Mouse (Mus musculus): ENCODE results near the gene Bysl. TPM values are rescaled to one million over a fixed set of nuclear protein-coding genes. Genes with fewer than 3 reads are reported as not detected.

Gene Bysl
- polyA plus RNA-seq, 1 experiment from 2014 or later = 24.5 TPM

GRCm38 (mm10) chr17:47559726-47560125, 51.6 kb downstream of the Bysl start:
- Histone ChIP-seq H3K9me3 (ENCODE audit: low read length) (no peaks in the 10 kb centered on the region), H3K27ac (ENCODE audit: low read length) (no peak overlapping the region), H3K4me1 (ENCODE audit: insufficient read depth, low read length) (no peaks in the 10 kb centered on the region), H3K4me3 (ENCODE audit: low read length) (no peak overlapping the region), H3K36me3 (ENCODE audit: insufficient read depth, low read length) (no peaks in the 10 kb centered on the region), H3K4me2 (replicated peaks; ENCODE audit: low read depth, low read length) (no peak overlapping the region), H3K27me3 (ENCODE audit: insufficient read depth, low read length) (no peaks in the 10 kb centered on the region), H3K9ac (replicated peaks; ENCODE audit: low read length) (no peak overlapping the region)
- 68% methylated on average over 6 of the region's 6 CpGs for WGBS
- ATAC-seq (ENCODE audit: low FRiP score, low TSS enrichment) = no peak

- H3K9ac ChIP-seq (replicated peaks; ENCODE audit: low read length) = no peak overlapping the region
- H3K4me2 ChIP-seq (replicated peaks; ENCODE audit: low read depth, low read length) = no peak overlapping the region
- no peaks in the 10 kb centered on the region for H3K36me3 ChIP-seq (ENCODE audit: insufficient read depth, low read length)
- no peaks in the 10 kb centered on the region for H3K9me3 ChIP-seq (ENCODE audit: low read length)
- H3K4me3 ChIP-seq (ENCODE audit: low read length) = no peak overlapping the region
- H3K27ac ChIP-seq (ENCODE audit: low read length) = no peak overlapping the region
- H3K27me3 ChIP-seq (ENCODE audit: insufficient read depth, low read length) = no peaks in the 10 kb centered on the region
- 79% methylated on average over 2 of the region's 3 CpGs for WGBS
- H3K4me1 ChIP-seq (ENCODE audit: insufficient read depth, low read length) = no peaks in the 10 kb centered on the region
- no peak for ATAC-seq (ENCODE audit: low FRiP score, low TSS enrichment)
These were observed 54.1 kb downstream of the Bysl start for GRCm38 (mm10) chr17:47557179-47557578.

- 68% methylated on average over 9 of the region's 10 CpGs for WGBS
- ATAC-seq (ENCODE audit: low FRiP score, low TSS enrichment) = no peak
- Histone ChIP-seq H3K9me3 (ENCODE audit: low read length) (no peaks in the 10 kb centered on the region), H3K27ac (ENCODE audit: low read length) (no peak overlapping the region), H3K4me2 (replicated peaks; ENCODE audit: low read depth, low read length) (no peak overlapping the region), H3K27me3 (ENCODE audit: insufficient read depth, low read length) (no peaks in the 10 kb centered on the region), H3K4me3 (ENCODE audit: low read length) (no peak overlapping the region), H3K4me1 (ENCODE audit: insufficient read depth, low read length) (0 out of 2 replicates have a peak, but pooled peaks cover 4% of the 10 kb centered on the region), H3K9ac (replicated peaks; ENCODE audit: low read length) (no peak overlapping the region), H3K36me3 (ENCODE audit: insufficient read depth, low read length) (no peaks in the 10 kb centered on the region)
These were observed 56.7 kb downstream of the Bysl start for GRCm38 (mm10) chr17:47554621-47555020.

GRCm38 (mm10) chr17:47552994-47553393, 58.3 kb downstream of the Bysl start:
- Histone ChIP-seq H3K4me1 (ENCODE audit: insufficient read depth, low read length) (0 out of 2 replicates have a peak, but pooled peaks cover 4% of the 10 kb centered on the region), H3K9me3 (ENCODE audit: low read length) (no peaks in the 10 kb centered on the region), H3K4me3 (ENCODE audit: low read length) (no peak overlapping the region), H3K27ac (ENCODE audit: low read length) (no peak overlapping the region), H3K4me2 (replicated peaks; ENCODE audit: low read depth, low read length) (no peak overlapping the region), H3K36me3 (ENCODE audit: insufficient read depth, low read length) (no peaks in the 10 kb centered on the region), H3K27me3 (ENCODE audit: insufficient read depth, low read length) (no peaks in the 10 kb centered on the region), H3K9ac (replicated peaks; ENCODE audit: low read length) (no peak overlapping the region)
- no peak for ATAC-seq (ENCODE audit: low FRiP score, low TSS enrichment)

- H3K9me3 ChIP-seq (ENCODE audit: low read length) = no peaks in the 10 kb centered on the region
These were observed 60.2 kb downstream of the Bysl start for GRCm38 (mm10) chr17:47551049-47551448.

More at GRCm38 (mm10) chr17:47551049-47551448, 60.2 kb downstream of the Bysl start:
- 45% methylated on average over 7 of the region's 7 CpGs for WGBS
- Histone ChIP-seq H3K27me3 (ENCODE audit: insufficient read depth, low read length) (no peaks in the 10 kb centered on the region), H3K9ac (replicated peaks; ENCODE audit: low read length) (no peak overlapping the region), H3K27ac (ENCODE audit: low read length) (no peak overlapping the region), H3K4me1 (ENCODE audit: insufficient read depth, low read length) (0 out of 2 replicates have a peak, but pooled peaks cover 4% of the 10 kb centered on the region), H3K4me2 (replicated peaks; ENCODE audit: low read depth, low read length) (no peak overlapping the region), H3K36me3 (ENCODE audit: insufficient read depth, low read length) (no peaks in the 10 kb centered on the region), H3K4me3 (ENCODE audit: low read length) (no peak overlapping the region)
- no peak for ATAC-seq (ENCODE audit: low FRiP score, low TSS enrichment)

Other genes starting within 250 kb of the Bysl start
- gene Mrps10, start 242.6 kb downstream of the Bysl start, polyA plus RNA-seq (2015; fragmentation: Nextera tagmentation; extraction: Ambion mirVana) = 80.0 and 83.3 TPM in 2 replicates
- gene Guca1b, start 226.1 kb downstream of the Bysl start, polyA plus RNA-seq (2015; fragmentation: Nextera tagmentation; extraction: Ambion mirVana) = 3.9 and 4.7 TPM in 2 replicates
- 2.2 and 2.7 TPM in 2 replicates for gene Guca1a, start 210.9 kb downstream of the Bysl start, polyA plus RNA-seq (2015; fragmentation: Nextera tagmentation; extraction: Ambion mirVana)
- 1.5 and 2.5 TPM in 2 replicates for gene AI661453, start 174.9 kb downstream of the Bysl start, polyA plus RNA-seq (2015; fragmentation: Nextera tagmentation; extraction: Ambion mirVana)
- gene 1700001C19Rik, start 174.1 kb downstream of the Bysl start, polyA plus RNA-seq (2015; fragmentation: Nextera tagmentation; extraction: Ambion mirVana) = 0.28 TPM in 1 of 2 replicates, not detected in the other
- 35.1 and 35.8 TPM in 2 replicates for gene Taf8, start 109.2 kb downstream of the Bysl start, polyA plus RNA-seq (2015; fragmentation: Nextera tagmentation; extraction: Ambion mirVana)
- 295 and 301 TPM in 2 replicates for gene Ccnd3, start 106.4 kb downstream of the Bysl start, polyA plus RNA-seq (2015; fragmentation: Nextera tagmentation; extraction: Ambion mirVana)
- gene Med20, start 90 bp upstream of the Bysl start, polyA plus RNA-seq (2015; fragmentation: Nextera tagmentation; extraction: Ambion mirVana) = 47.7 and 53.9 TPM in 2 replicates
- gene Gm20517, start 97 bp upstream of the Bysl start, polyA plus RNA-seq (2015; fragmentation: Nextera tagmentation; extraction: Ambion mirVana) = 1.6 TPM in 2 replicates
- 3.7 and 5.3 TPM in 2 replicates for gene Usp49, start 19.2 kb upstream of the Bysl start, polyA plus RNA-seq (2015; fragmentation: Nextera tagmentation; extraction: Ambion mirVana)
- gene Tomm6, start 76.9 kb upstream of the Bysl start, polyA plus RNA-seq (2015; fragmentation: Nextera tagmentation; extraction: Ambion mirVana) = 318 and 344 TPM in 2 replicates
- gene Frs3, start 77.5 kb upstream of the Bysl start, polyA plus RNA-seq (2015; fragmentation: Nextera tagmentation; extraction: Ambion mirVana) = 6.6 and 7.3 TPM in 2 replicates
- gene Gm21981, start 83.0 kb upstream of the Bysl start, polyA plus RNA-seq (2015; fragmentation: Nextera tagmentation; extraction: Ambion mirVana) = 0.24 and 0.90 TPM in 2 replicates
- gene Prickle4, start 83.2 kb upstream of the Bysl start, polyA plus RNA-seq (2015; fragmentation: Nextera tagmentation; extraction: Ambion mirVana) = 0.84 and 1.3 TPM in 2 replicates
- 0.92 TPM in 1 of 2 replicates, not detected in the other for gene Pgc, start 115.3 kb upstream of the Bysl start, polyA plus RNA-seq (2015; fragmentation: Nextera tagmentation; extraction: Ambion mirVana)
- gene Tfeb, start 125.5 kb upstream of the Bysl start, polyA plus RNA-seq (2015; fragmentation: Nextera tagmentation; extraction: Ambion mirVana) = 18.1 and 19.6 TPM in 2 replicates
- gene Mdfi, start 223.2 kb upstream of the Bysl start, polyA plus RNA-seq (2015; fragmentation: Nextera tagmentation; extraction: Ambion mirVana) = 13.9 and 14.0 TPM in 2 replicates

Measured in kidney, embryonic 16.5 days (tissue).